Mouse (Mus musculus) embryonic fibroblast, embryonic 13.5 days (primary cell): Measurements from ENCODE around the gene Pde10a.

Source experiments
- CTCF ChIP-seq: IDR thresholded peaks from 2 replicates; pipeline ENCODE4 v1.5.1; 2011; ENCODE audit warnings: mild to moderate bottlenecking, control low read depth, low read length, moderate library complexity, borderline replicate concordance; ENCODE audit not compliant: insufficient read depth
- POLR2A ChIP-seq: IDR thresholded peaks from 2 replicates; pipeline ENCODE4 v1.6.1; 2011; ENCODE audit warnings: low read depth, mild to moderate bottlenecking, control low read depth, low read length, moderate library complexity

DNA sequence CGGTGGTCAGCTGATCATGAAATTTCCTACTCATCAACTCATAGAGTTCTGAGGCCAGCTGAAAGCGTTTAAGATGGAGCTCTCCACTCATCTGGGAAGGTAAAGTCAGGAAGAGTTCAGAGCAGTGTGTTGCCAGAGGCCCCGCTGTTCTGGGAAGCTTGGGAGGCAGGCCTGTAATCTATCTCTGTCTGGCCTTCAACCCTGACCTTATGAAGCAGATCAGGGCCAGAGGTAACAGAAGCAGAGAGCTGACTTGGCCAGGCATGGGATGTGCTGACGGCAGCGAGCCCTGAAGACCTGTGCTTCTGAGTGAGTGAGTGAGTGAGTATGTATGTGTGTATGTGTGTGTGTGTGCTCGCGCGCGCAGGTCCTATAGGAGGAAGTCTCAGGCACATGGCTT is 132.5 kb downstream of the Pde10a start:
- TF ChIP-seq CTCF: no peak
- no peak for TF ChIP-seq POLR2A
